Mouse (Mus musculus): ENCODE data around the gene Lclat1. TPM values are rescaled to one million over a fixed set of nuclear protein-coding genes. Genes with fewer than 3 reads are reported as not detected.
A peak's percentile ranks its signal among the peaks of the same experiment; 100 is the strongest.

The Lclat1 gene
- polyA plus RNA-seq, 1 experiment from 2014 or later, result 3.4 TPM

- ATAC-seq (ENCODE audit: low read depth), result no peak
- no peaks in the 10 kb centered on the region; the same call in 1 of the 2 replicates for H3K4me1 ChIP-seq (ENCODE audit: control insufficient read depth, low read depth, low read length)
- WGBS (ENCODE audit: insufficient replicate concordance), result 70% methylated on average over 12 of the region's 12 CpGs
These were observed 122.7 kb downstream of the Lclat1 start for GRCm38 (mm10) chr17:73230340-73230989.

GRCm38 (mm10) chr17:73231337-73231736 lies 123.6 kb downstream of the Lclat1 start:
- H3K4me2 ChIP-seq (ENCODE audit: low read depth, low read length), result no peak overlapping the region
- no peak overlapping the region for H3K27ac ChIP-seq (ENCODE audit: low read length)
- H3K4me3 ChIP-seq (ENCODE audit: low read depth, low read length), result no peak overlapping the region
- 39% methylated on average over 1 of the region's 1 CpGs for WGBS (ENCODE audit: insufficient replicate concordance)
- no peaks in the 10 kb centered on the region for H3K9me3 ChIP-seq (replicated peaks; ENCODE audit: control insufficient read depth, low read length)
- H3K27me3 ChIP-seq (ENCODE audit: control insufficient read depth, insufficient read depth, low read depth, low read length), result no peaks in the 10 kb centered on the region
- no peaks in the 10 kb centered on the region for H3K36me3 ChIP-seq (ENCODE audit: control insufficient read depth, insufficient read depth)
- no peaks in the 10 kb centered on the region for H3K4me1 ChIP-seq (ENCODE audit: control insufficient read depth, low read depth, low read length)
- ATAC-seq (ENCODE audit: low read depth), result no peak
- no peak overlapping the region for H3K9ac ChIP-seq (ENCODE audit: low read depth, low read length)

More at GRCm38 (mm10) chr17:73230340-73230989, 122.7 kb downstream of the Lclat1 start:
- Histone ChIP-seq H3K27me3 (ENCODE audit: control insufficient read depth, insufficient read depth, low read depth, low read length) (no peaks in the 10 kb centered on the region), H3K27ac (ENCODE audit: low read length) (no peak overlapping the region), H3K36me3 (ENCODE audit: control insufficient read depth, insufficient read depth) (no peaks in the 10 kb centered on the region), H3K9me3 (replicated peaks; ENCODE audit: control insufficient read depth, low read length) (no peaks in the 10 kb centered on the region), H3K9ac (ENCODE audit: low read depth, low read length) (no peak overlapping the region), H3K4me3 (ENCODE audit: low read depth, low read length) (no peak overlapping the region), H3K4me2 (ENCODE audit: low read depth, low read length) (no peak overlapping the region)

- no peak overlapping the region for H3K4me2 ChIP-seq (ENCODE audit: low read depth, low read length)
- H3K9me3 ChIP-seq (replicated peaks; ENCODE audit: control insufficient read depth, low read length), result no peaks in the 10 kb centered on the region
- WGBS (ENCODE audit: insufficient replicate concordance), result 37% methylated on average over 2 of the region's 2 CpGs
- no peaks in the 10 kb centered on the region for H3K4me1 ChIP-seq (ENCODE audit: control insufficient read depth, low read depth, low read length)
- H3K4me3 ChIP-seq (ENCODE audit: low read depth, low read length), result no peak overlapping the region
- no peak overlapping the region for H3K27ac ChIP-seq (ENCODE audit: low read length)
- H3K27me3 ChIP-seq (ENCODE audit: control insufficient read depth, insufficient read depth, low read depth, low read length), result no peaks in the 10 kb centered on the region
- H3K36me3 ChIP-seq (ENCODE audit: control insufficient read depth, insufficient read depth), result no peaks in the 10 kb centered on the region
- H3K9ac ChIP-seq (ENCODE audit: low read depth, low read length), result no peak overlapping the region
- ATAC-seq (ENCODE audit: low read depth), result no peak
These were observed 124.8 kb downstream of the Lclat1 start for GRCm38 (mm10) chr17:73232593-73232992.

- WGBS (ENCODE audit: insufficient replicate concordance), result 18% methylated on average over 1 of the region's 1 CpGs
- Histone ChIP-seq H3K4me3 (ENCODE audit: low read depth, low read length) (no peak overlapping the region), H3K4me1 (ENCODE audit: control insufficient read depth, low read depth, low read length) (no peaks in the 10 kb centered on the region), H3K36me3 (ENCODE audit: control insufficient read depth, insufficient read depth) (no peaks in the 10 kb centered on the region), H3K27ac (ENCODE audit: low read length) (no peak overlapping the region), H3K9ac (ENCODE audit: low read depth, low read length) (no peak overlapping the region), H3K9me3 (replicated peaks; ENCODE audit: control insufficient read depth, low read length) (no peaks in the 10 kb centered on the region), H3K4me2 (ENCODE audit: low read depth, low read length) (no peak overlapping the region), H3K27me3 (ENCODE audit: control insufficient read depth, insufficient read depth, low read depth, low read length) (no peaks in the 10 kb centered on the region)
- ATAC-seq (ENCODE audit: low read depth), result no peak
These were observed 126.2 kb downstream of the Lclat1 start for GRCm38 (mm10) chr17:73233975-73234374.

- Histone ChIP-seq H3K4me2 (ENCODE audit: low read depth, low read length) (no peak overlapping the region), H3K27ac (ENCODE audit: low read length) (no peak overlapping the region), H3K4me1 (ENCODE audit: control insufficient read depth, low read depth, low read length) (no peaks in the 10 kb centered on the region), H3K9ac (ENCODE audit: low read depth, low read length) (no peak overlapping the region), H3K27me3 (ENCODE audit: control insufficient read depth, insufficient read depth, low read depth, low read length) (no peaks in the 10 kb centered on the region), H3K9me3 (replicated peaks; ENCODE audit: control insufficient read depth, low read length) (no peaks in the 10 kb centered on the region), H3K36me3 (ENCODE audit: control insufficient read depth, insufficient read depth) (no peaks in the 10 kb centered on the region), H3K4me3 (ENCODE audit: low read depth, low read length) (no peak overlapping the region)
- 57% methylated on average over 3 of the region's 3 CpGs for WGBS (ENCODE audit: insufficient replicate concordance)
- ATAC-seq (ENCODE audit: low read depth), result no peak
These were observed 129.5 kb downstream of the Lclat1 start for GRCm38 (mm10) chr17:73237178-73237853.

GRCm38 (mm10) chr17:73238501-73238900 lies 130.7 kb downstream of the Lclat1 start:
- no peaks in the 10 kb centered on the region for H3K36me3 ChIP-seq (ENCODE audit: control insufficient read depth, insufficient read depth)
- no peaks in the 10 kb centered on the region for H3K27me3 ChIP-seq (ENCODE audit: control insufficient read depth, insufficient read depth, low read depth, low read length)
- H3K4me3 ChIP-seq (ENCODE audit: low read depth, low read length), result no peak overlapping the region
- H3K4me2 ChIP-seq (ENCODE audit: low read depth, low read length), result no peak overlapping the region
- no peaks in the 10 kb centered on the region for H3K4me1 ChIP-seq (ENCODE audit: control insufficient read depth, low read depth, low read length)
- H3K9ac ChIP-seq (ENCODE audit: low read depth, low read length), result no peak overlapping the region
- no peak for ATAC-seq (ENCODE audit: low read depth)
- H3K27ac ChIP-seq (ENCODE audit: low read length), result no peak overlapping the region
- H3K9me3 ChIP-seq (replicated peaks; ENCODE audit: control insufficient read depth, low read length), result no peaks in the 10 kb centered on the region
- WGBS (ENCODE audit: insufficient replicate concordance), result 76% methylated on average over 5 of the region's 5 CpGs

- no peak overlapping the region for H3K9ac ChIP-seq (ENCODE audit: low read depth, low read length)
- H3K4me1 ChIP-seq (ENCODE audit: control insufficient read depth, low read depth, low read length), result no peaks in the 10 kb centered on the region; the same call in 1 of the 2 replicates
- ATAC-seq (ENCODE audit: low read depth), result peak; percentile 27; the same call in 1 of the 2 replicates
- 60% methylated on average over 5 of the region's 5 CpGs for WGBS (ENCODE audit: insufficient replicate concordance)
- H3K4me2 ChIP-seq (ENCODE audit: low read depth, low read length), result no peak overlapping the region
- H3K36me3 ChIP-seq (ENCODE audit: control insufficient read depth, insufficient read depth), result no peaks in the 10 kb centered on the region
- H3K27ac ChIP-seq (ENCODE audit: low read length), result no peak overlapping the region
- H3K9me3 ChIP-seq (replicated peaks; ENCODE audit: control insufficient read depth, low read length), result no peaks in the 10 kb centered on the region
- H3K4me3 ChIP-seq (ENCODE audit: low read depth, low read length), result no peak overlapping the region
- no peaks in the 10 kb centered on the region for H3K27me3 ChIP-seq (ENCODE audit: control insufficient read depth, insufficient read depth, low read depth, low read length)
These were observed 133.5 kb downstream of the Lclat1 start for GRCm38 (mm10) chr17:73241085-73241848.

- H3K4me2 ChIP-seq (ENCODE audit: low read depth, low read length), result no peak overlapping the region
- H3K27ac ChIP-seq (ENCODE audit: low read length), result no peak overlapping the region
- 81% methylated on average over 6 of the region's 6 CpGs for WGBS (ENCODE audit: insufficient replicate concordance)
- no peaks in the 10 kb centered on the region for H3K9me3 ChIP-seq (replicated peaks; ENCODE audit: control insufficient read depth, low read length)
- H3K9ac ChIP-seq (ENCODE audit: low read depth, low read length), result no peak overlapping the region
- no peaks in the 10 kb centered on the region for H3K27me3 ChIP-seq (ENCODE audit: control insufficient read depth, insufficient read depth, low read depth, low read length)
- no peaks in the 10 kb centered on the region for H3K36me3 ChIP-seq (ENCODE audit: control insufficient read depth, insufficient read depth)
- no peak overlapping the region for H3K4me3 ChIP-seq (ENCODE audit: low read depth, low read length)
- H3K4me1 ChIP-seq (ENCODE audit: control insufficient read depth, low read depth, low read length), result no peaks in the 10 kb centered on the region; the same call in 1 of the 2 replicates
- no peak for ATAC-seq (ENCODE audit: low read depth)
These were observed 135.9 kb downstream of the Lclat1 start for GRCm38 (mm10) chr17:73243676-73244075.

- Histone ChIP-seq H3K36me3 (ENCODE audit: control insufficient read depth, insufficient read depth) (no peaks in the 10 kb centered on the region), H3K4me3 (ENCODE audit: low read depth, low read length) (no peak overlapping the region), H3K27ac (ENCODE audit: low read length) (no peak overlapping the region), H3K27me3 (ENCODE audit: control insufficient read depth, insufficient read depth, low read depth, low read length) (no peaks in the 10 kb centered on the region), H3K9ac (ENCODE audit: low read depth, low read length) (no peak overlapping the region), H3K4me2 (ENCODE audit: low read depth, low read length) (no peak overlapping the region), H3K4me1 (ENCODE audit: control insufficient read depth, low read depth, low read length) (no peaks in the 10 kb centered on the region; the same call in 1 of the 2 replicates), H3K9me3 (replicated peaks; ENCODE audit: control insufficient read depth, low read length) (no peaks in the 10 kb centered on the region)
- ATAC-seq (ENCODE audit: low read depth), result no peak
- WGBS (ENCODE audit: insufficient replicate concordance), result 54% methylated on average over 3 of the region's 3 CpGs
These were observed 136.8 kb downstream of the Lclat1 start for GRCm38 (mm10) chr17:73244596-73244995.

Measured in liver, embryonic 16.5 days (tissue).